Mouse (Mus musculus) C2C12 (cell line): ENCODE measurements around the gene Zmym3. TPM values are rescaled to one million over a fixed set of nuclear protein-coding genes. Genes with fewer than 3 reads are reported as not detected.

Experiments
- H3K27me3 ChIP-seq: one replicate; pipeline ENCODE4 v1.6.1; 2011; ENCODE audit not compliant: control insufficient read depth, insufficient read depth, insufficient read length
- H3K36me3 ChIP-seq: one replicate; pipeline ENCODE4 v1.6.1; 2011; ENCODE audit not compliant: control insufficient read depth, insufficient read depth
- H3K4me3 ChIP-seq: one replicate; pipeline ENCODE4 v1.5.1; 2011; ENCODE audit warnings: mild to moderate bottlenecking, control low read depth; ENCODE audit not compliant: poor library complexity, insufficient read depth, severe bottlenecking
- H3K79me2 ChIP-seq: one replicate; pipeline ENCODE4 v1.6.1; 2011; ENCODE audit not compliant: control insufficient read depth, insufficient read depth
- H3K79me3 ChIP-seq: one replicate; pipeline ENCODE4 v1.6.1; 2011; ENCODE audit warnings: low read depth, control low read depth
- H3ac ChIP-seq: one replicate; pipeline ENCODE3; 2011; ENCODE audit warnings: low read depth; ENCODE audit not compliant: control insufficient read depth, insufficient read length
- CEBPB ChIP-seq: IDR thresholded peaks from one replicate; pipeline ENCODE4 v1.6.1; 2011; ENCODE audit warnings: low read depth, mild to moderate bottlenecking, control low read depth, moderate library complexity
- CTCF ChIP-seq: IDR thresholded peaks from one replicate; pipeline ENCODE4 v1.5.1; 2011; ENCODE audit not compliant: control insufficient read depth, insufficient read depth, insufficient read length
- FOSL1 ChIP-seq: IDR thresholded peaks from one replicate; pipeline ENCODE4 v1.8.0; 2011; ENCODE audit warnings: mild to moderate bottlenecking, low read length; ENCODE audit not compliant: poor library complexity, insufficient read depth, severe bottlenecking
- MAX ChIP-seq: IDR thresholded peaks from one replicate; pipeline ENCODE4 v1.6.1; 2011; ENCODE audit warnings: mild to moderate bottlenecking, control low read depth
- MYOD1 ChIP-seq: IDR thresholded peaks from one replicate; pipeline ENCODE4 v1.6.1; 2011; ENCODE audit warnings: low read depth; ENCODE audit not compliant: control insufficient read depth, insufficient read length
- MYOG ChIP-seq: IDR thresholded peaks from one replicate; pipeline ENCODE4 v1.6.1; 2011; ENCODE audit not compliant: control insufficient read depth, insufficient read length; ENCODE audit errors: extremely low read depth
- USF1 ChIP-seq: IDR thresholded peaks from one replicate; pipeline ENCODE4 v1.6.1; 2011; ENCODE audit warnings: low read depth, mild to moderate bottlenecking, control low read depth, moderate library complexity
- polyA plus RNA-seq: library from polyadenylated mRNA; unstranded; fragments of >200 nt; fragmentation: generic; extraction: Trizol; gene quantifications from one replicate; pipeline ENCODE4 v1.2.1, GENCODE M21; 2012; ENCODE audit warnings: missing spikeins

Zmym3 gene
- polyA plus RNA-seq, 1 experiment: 15.8 TPM

DNA sequence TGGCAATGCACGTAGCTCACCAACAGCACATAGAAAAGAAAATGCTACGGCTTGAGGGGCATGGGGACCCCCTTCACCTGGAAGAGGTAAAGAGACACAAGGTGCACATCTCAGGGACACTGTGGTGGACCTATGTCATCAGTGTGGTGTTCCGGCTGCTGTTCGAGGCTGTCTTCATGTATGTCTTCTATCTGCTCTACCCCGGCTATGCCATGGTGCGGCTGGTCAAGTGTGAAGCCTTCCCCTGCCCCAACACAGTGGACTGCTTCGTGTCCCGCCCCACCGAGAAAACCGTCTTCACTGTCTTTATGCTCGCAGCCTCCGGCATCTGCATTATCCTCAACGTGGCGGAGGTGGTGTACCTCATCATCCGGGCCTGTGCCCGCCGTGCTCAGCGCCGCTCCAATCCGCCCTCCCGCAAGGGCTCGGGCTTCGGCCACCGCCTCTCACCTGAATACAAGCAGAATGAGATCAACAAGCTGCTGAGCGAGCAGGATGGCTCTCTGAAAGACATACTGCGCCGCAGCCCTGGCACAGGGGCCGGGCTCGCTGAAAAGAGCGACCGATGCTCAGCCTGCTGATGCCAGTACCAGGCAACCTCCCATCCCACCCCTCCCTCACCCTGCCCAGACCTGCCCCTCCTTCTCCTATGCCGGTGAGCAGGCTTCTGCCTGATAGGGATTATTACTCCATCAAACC is 36.1 kb downstream of the Zmym3 start:
- TF ChIP-seq CEBPB (no peak), FOSL1 (no peak), MAX (no peak), MYOG (no peak)
- no peaks in the 10 kb centered on the region for H3K36me3 ChIP-seq
- H3ac ChIP-seq: no peak overlapping the region
- no peak overlapping the region for H3K4me3 ChIP-seq
- H3K27me3 ChIP-seq: peaks cover 30% of the 10 kb centered on the region
- no peaks in the 10 kb centered on the region for H3K79me2 ChIP-seq
- H3K79me3 ChIP-seq: no peaks in the 10 kb centered on the region

DNA sequence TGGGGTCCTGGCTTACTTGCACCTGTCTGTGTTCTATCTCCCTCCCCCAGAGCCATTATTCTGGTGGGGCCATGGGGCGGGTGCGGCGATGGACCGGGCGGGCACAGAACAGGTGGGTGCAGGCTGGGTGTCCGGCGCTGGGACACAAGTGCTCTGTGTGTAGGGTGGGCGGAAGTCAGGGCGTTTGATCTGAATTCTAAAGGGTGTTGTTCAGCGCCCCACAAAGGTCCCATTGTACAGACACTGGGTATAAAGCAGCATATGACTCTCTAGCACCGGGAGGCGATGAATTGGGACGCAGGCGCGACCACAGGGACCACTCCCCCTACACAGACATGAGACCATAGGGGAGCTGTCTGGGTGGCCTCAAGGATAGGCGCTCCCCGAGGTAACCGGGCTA is 37.2 kb downstream of the Zmym3 start:
- TF ChIP-seq MYOG (no peak), CEBPB (no peak), MAX (no peak), USF1 (no peak), FOSL1 (no peak), MYOD1 (no peak), CTCF (no peak)
- Histone ChIP-seq H3K27me3 (peaks cover 30% of the 10 kb centered on the region), H3K4me3 (no peak overlapping the region), H3K36me3 (no peaks in the 10 kb centered on the region), H3ac (no peak overlapping the region), H3K79me3 (no peaks in the 10 kb centered on the region), H3K79me2 (no peaks in the 10 kb centered on the region)

DNA sequence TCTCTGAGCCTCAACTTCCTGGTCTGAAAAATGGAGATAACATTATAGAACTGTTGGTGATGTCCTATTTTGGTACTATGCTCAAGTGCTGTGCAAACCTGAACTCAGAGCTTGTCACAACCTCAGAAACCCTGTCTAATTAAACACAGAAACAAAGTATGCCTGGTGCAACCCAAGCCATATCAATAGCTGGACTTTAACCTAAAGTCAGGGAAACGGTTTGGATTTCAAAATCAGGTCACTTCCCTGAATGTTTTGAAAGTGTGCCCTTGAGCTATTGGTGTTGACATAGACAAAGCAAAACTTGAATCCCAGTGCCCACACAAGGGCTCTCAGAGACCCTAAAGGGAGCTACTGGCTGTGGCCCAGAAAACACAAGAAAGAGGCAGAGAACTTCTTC is 40.9 kb downstream of the Zmym3 start:
- Histone ChIP-seq H3K36me3 (no peaks in the 10 kb centered on the region), H3K4me3 (no peak overlapping the region), H3K27me3 (peaks cover 18% of the 10 kb centered on the region), H3K79me2 (no peaks in the 10 kb centered on the region), H3K79me3 (no peaks in the 10 kb centered on the region), H3ac (no peak overlapping the region)
- TF ChIP-seq CEBPB: no peak
- TF ChIP-seq CTCF: no peak
- no peak for TF ChIP-seq USF1
- no peak for TF ChIP-seq MYOD1
- TF ChIP-seq MYOG: no peak
- no peak for TF ChIP-seq MAX
- no peak for TF ChIP-seq FOSL1

DNA sequence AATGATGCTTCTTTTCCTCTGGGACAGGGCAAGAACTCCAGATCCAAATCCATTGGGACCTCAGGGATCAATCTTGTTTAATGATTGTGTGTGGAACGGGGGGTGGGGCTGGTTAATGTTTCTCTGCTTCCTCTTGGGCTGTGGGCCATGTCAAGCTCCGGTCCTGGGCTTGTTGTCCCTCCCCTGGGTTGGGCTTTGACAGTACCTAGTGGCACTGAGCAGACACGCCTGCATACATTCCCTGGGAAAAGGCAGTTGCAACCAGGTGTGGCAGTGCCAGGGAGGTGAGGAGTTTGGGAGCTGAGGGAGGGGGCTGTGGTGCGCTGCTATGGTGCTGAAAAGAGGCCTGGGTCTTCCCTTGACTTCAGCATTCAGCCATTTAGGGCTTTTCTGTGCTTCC is 43.6 kb downstream of the Zmym3 start:
- no peak overlapping the region for H3K4me3 ChIP-seq
- peaks cover 3% of the 10 kb centered on the region for H3K27me3 ChIP-seq
- no peak overlapping the region for H3ac ChIP-seq
- no peaks in the 10 kb centered on the region for H3K36me3 ChIP-seq
- TF ChIP-seq MYOD1: no peak
- TF ChIP-seq USF1: no peak
- TF ChIP-seq CTCF: no peak
- TF ChIP-seq MYOG: no peak
- no peak for TF ChIP-seq FOSL1
- no peak for TF ChIP-seq MAX
- no peak for TF ChIP-seq CEBPB
- H3K79me3 ChIP-seq: no peaks in the 10 kb centered on the region
- no peaks in the 10 kb centered on the region for H3K79me2 ChIP-seq

DNA sequence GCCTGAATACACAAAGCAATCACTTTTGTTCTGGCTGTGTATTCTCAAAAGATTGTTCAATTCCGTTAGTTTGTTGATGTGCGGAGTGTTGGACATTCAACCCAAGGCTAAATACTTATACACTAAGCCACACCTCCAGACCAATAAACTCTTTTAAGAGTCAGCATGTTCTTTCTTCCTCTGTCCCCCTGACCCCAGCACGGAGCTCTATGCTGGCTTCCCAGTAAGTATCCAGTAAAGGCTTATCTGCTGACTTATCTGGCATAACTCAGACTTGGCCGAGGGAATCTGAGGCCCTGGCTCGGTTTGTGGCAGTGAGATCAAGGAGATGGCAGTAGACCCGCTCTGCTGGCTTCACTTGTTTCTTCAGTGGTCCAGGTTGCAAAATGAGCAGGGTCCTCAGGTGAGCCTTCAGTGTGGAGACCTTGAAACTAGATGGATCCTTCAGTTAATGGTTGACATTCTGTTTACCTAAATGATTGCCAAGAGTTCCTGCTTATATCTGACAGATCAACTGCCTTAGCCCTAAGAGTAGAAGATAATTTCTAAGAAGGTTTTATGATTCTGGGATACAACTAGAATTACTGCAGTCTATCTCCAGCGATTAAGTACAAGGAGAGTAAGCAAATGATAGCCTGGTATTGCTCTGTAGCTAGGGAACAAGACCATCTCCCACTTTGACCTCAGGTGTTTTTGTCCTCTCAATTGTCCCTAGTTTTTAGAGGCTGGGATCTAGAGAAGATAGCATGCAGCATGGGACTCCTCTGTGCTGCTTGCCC is 44.3 kb downstream of the Zmym3 start, which contains the start of gene Gjb1:
Gene Gjb1, plus strand, starts transcription at position 189 of the 779 bp plus-strand sequence.
- H3K79me3 ChIP-seq: no peaks in the 10 kb centered on the region
- H3K4me3 ChIP-seq: no peak within 1 kb of the TSS
- H3ac ChIP-seq: no peak within 1 kb of the TSS
- TF ChIP-seq MYOD1 (no peak), CEBPB (no peak), FOSL1 (no peak), MYOG (no peak), USF1 (no peak), MAX (no peak), CTCF (no peak)
- H3K36me3 ChIP-seq: no peaks in the 10 kb centered on the region
- no peaks in the 10 kb centered on the region for H3K27me3 ChIP-seq
- H3K79me2 ChIP-seq: no peaks in the 10 kb centered on the region

DNA sequence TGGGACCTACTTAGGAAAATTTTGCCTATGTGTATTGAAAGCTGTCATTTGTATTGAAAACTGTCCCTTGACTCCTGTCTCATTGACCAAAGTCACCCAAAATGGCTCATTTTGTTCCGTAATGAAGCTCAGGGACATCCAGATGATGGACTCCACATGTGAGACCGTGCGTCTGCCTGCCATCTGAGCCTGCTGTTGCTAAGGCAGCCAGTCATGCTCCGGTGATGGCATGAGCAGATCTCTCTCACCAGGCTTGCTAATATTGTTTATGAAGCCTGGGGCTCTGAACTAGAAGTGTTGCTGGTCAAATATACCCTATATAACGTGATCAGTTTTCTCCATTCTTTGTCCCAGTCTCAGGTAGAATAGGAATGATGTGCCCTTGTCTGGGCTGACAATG is 47.7 kb downstream of the Zmym3 start:
- no peak overlapping the region for H3ac ChIP-seq
- TF ChIP-seq CEBPB (no peak), FOSL1 (no peak), MAX (no peak), CTCF (no peak), USF1 (no peak), MYOD1 (no peak), MYOG (no peak)
- H3K36me3 ChIP-seq: no peaks in the 10 kb centered on the region
- no peaks in the 10 kb centered on the region for H3K79me2 ChIP-seq
- H3K4me3 ChIP-seq: no peak overlapping the region
- no peaks in the 10 kb centered on the region for H3K27me3 ChIP-seq
- no peaks in the 10 kb centered on the region for H3K79me3 ChIP-seq
